Mouse (Mus musculus) liver, postnatal 0 days (tissue): ENCODE data around the gene Prn.

Experiments
- CTCF ChIP-seq: sonication (generic); IDR thresholded peaks from 2 replicates; pipeline ENCODE4 v1.5.1; 2016; ENCODE audit warnings: antibody characterized with exemption, low read depth
- EP300 ChIP-seq: IDR thresholded peaks from 2 replicates; pipeline ENCODE4 v1.6.1; 2016; ENCODE audit warnings: antibody characterized with exemption, low read depth, mild to moderate bottlenecking

DNA sequence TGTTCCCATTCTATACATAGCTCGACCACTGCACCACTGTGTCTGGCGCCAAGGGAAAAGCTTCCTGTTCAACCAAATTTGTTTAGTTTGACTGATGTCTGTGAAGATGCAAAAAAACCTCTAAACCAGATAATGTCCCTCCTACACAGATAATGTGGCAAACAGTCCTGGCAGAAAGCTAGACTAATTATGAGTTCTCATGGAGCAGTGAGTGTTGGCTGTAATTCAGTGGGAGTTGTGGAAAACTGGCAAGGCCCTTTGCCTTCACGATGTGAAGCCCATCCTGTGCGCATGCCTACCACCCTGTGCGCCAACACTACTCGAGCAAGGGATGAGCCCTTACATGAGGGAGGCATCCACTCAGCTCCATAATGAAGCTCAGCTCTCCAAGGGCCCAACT is 36.0 kb downstream of the Prn start:
- TF ChIP-seq EP300 (no peak), CTCF (no peak)
